Mouse (Mus musculus) limb, embryonic 14.5 days (tissue): ENCODE measurements around the gene Capza2. TPM values are rescaled to one million over a fixed set of nuclear protein-coding genes. Genes with fewer than 3 reads are reported as not detected.
A peak's percentile ranks its signal among the peaks of the same experiment; 100 is the strongest.

Source experiments
- ATAC-seq: fragments of 200-750 bp; cut with Nextera tagmentation; 2 replicates; pipeline ENCODE4 v1.8.0; 2017; ENCODE audit warnings: low read depth, moderate number of reproducible peaks, moderate TSS enrichment; ENCODE audit not compliant: low FRiP score
- DNase-seq: peaks from one replicate; pipeline ENCODE4 v3.0.0-alpha.2; 2015; ENCODE audit warnings: low spot score
- H3K27ac ChIP-seq: fragments of 300-500 bp; sonication (generic); replicated peaks from 2 replicates; pipeline ENCODE4 v1.5.1; 2014; ENCODE audit warnings: low read depth, mild to moderate bottlenecking, low read length, moderate library complexity, mixed read lengths
- H3K27me3 ChIP-seq: fragments of 300-500 bp; sonication (generic); 2 replicates; pipeline ENCODE4 v1.6.1; 2014; ENCODE audit warnings: low read length, mixed read lengths; ENCODE audit not compliant: control insufficient read depth, insufficient read depth
- H3K36me3 ChIP-seq: fragments of 300-500 bp; sonication (generic); 2 replicates; pipeline ENCODE4 v1.6.1; 2014; ENCODE audit warnings: mild to moderate bottlenecking, low read length, moderate library complexity, mixed read lengths; ENCODE audit not compliant: control insufficient read depth, insufficient read depth
- H3K4me1 ChIP-seq: fragments of 300-500 bp; sonication (generic); 2 replicates; pipeline ENCODE4 v1.6.1; 2014; ENCODE audit warnings: antibody characterized with exemption, low read length, mixed read lengths; ENCODE audit not compliant: control insufficient read depth, insufficient read depth
- H3K4me2 ChIP-seq: fragments of 300-500 bp; sonication (generic); replicated peaks from 2 replicates; pipeline ENCODE4 v1.6.1; 2014; ENCODE audit warnings: low read depth, mild to moderate bottlenecking, low read length, moderate library complexity; ENCODE audit not compliant: severe bottlenecking
- H3K4me3 ChIP-seq: fragments of 300-500 bp; sonication (generic); replicated peaks from 2 replicates; pipeline ENCODE4 v1.5.1; 2014; ENCODE audit warnings: low read length
- H3K9ac ChIP-seq: fragments of 300-500 bp; sonication (generic); 2 replicates; pipeline ENCODE4 v1.6.1; 2014; ENCODE audit warnings: mild to moderate bottlenecking, low read depth, low read length, moderate library complexity; ENCODE audit not compliant: severe bottlenecking
- H3K9me3 ChIP-seq: fragments of 300-500 bp; sonication (generic); 2 replicates; pipeline ENCODE4 v1.6.1; 2016; ENCODE audit warnings: low read length; ENCODE audit not compliant: control insufficient read depth
- POLR2A ChIP-seq: fragments of 200-500 bp; IDR thresholded peaks from 2 replicates; pipeline ENCODE4 v1.8.0; 2012; ENCODE audit warnings: inconsistent platforms, mild to moderate bottlenecking, moderate library complexity, borderline replicate concordance; ENCODE audit not compliant: insufficient read depth, insufficient read length; ENCODE audit errors: extremely low read depth
- WGBS: fragments of 180-500 bp; shearing (Covaris S2); extraction: QIAGEN DNeasy Blood & Tissue Kit; methylation state at CpG from one replicate; pipeline ENCODE4 v1.1.7; 2014; 5-methylcytosine and 5-hydroxymethylcytosine counted together
- polyA plus RNA-seq, 2 experiments: library from polyadenylated mRNA; depleted of rRNA in 1 of 2; stranded (reverse) in 1 of 2; unstranded in 1 of 2; fragments of >200 nt; fragmentation: Nextera tagmentation in 1 of 2; extraction: Ambion mirVana in 1 of 2; gene quantifications; 2 replicates each; pipeline versions ENCODE4 v1.2.1 to v1.2.3; 2012 to 2014

Gene Capza2
- polyA plus RNA-seq, 2 experiments = 82.0 to 211 TPM

DNA sequence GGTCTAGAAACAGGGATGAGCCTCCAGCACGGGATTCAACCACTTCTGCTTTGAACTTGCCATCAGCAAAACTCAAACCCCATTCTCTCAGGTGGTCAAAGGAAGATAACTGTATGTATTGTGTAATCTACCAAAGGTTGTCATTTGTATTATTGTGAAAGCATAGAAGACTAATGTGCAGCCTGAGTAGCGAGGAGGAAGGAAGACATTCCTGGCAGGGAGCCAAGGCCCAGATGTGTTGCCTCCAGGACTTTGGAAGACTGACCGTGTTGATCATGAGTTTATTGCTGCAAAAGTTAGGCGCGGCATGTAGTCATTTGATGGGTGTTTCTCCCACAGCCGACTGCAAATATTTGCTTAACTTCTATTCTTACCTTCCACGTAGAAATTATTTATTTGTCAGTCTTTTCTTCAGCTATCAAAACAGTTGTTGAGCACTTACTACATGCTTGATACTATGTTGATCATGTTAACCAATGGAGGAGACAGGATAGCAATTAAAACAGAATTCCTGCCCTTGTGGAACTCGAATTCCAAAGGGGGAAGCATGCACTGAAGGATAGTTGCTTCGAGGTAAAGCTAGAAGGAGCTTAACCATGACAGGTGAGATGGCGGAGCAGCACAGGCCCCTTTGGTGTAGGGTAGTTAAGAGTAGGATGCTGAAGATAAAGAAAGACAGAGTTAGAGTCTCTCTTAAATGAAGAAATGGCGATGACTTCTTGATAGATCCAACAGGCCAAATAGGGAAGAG, 40.1 kb upstream of the Capza2 start:
- peak; percentile 15 for DNase-seq
- no peaks in the 10 kb centered on the region for H3K4me1 ChIP-seq
- no peak for TF ChIP-seq POLR2A
- H3K4me3 ChIP-seq = no peak overlapping the region
- no peak for ATAC-seq
- 69% methylated on average over 11 of the region's 11 CpGs for WGBS
- H3K4me2 ChIP-seq = no peak overlapping the region
- H3K9ac ChIP-seq = no peak overlapping the region
- 0 out of 2 replicates have a peak, but pooled peaks cover 6% of the 10 kb centered on the region for H3K9me3 ChIP-seq
- H3K27ac ChIP-seq = no peak overlapping the region
- H3K27me3 ChIP-seq = no peaks in the 10 kb centered on the region
- no peaks in the 10 kb centered on the region for H3K36me3 ChIP-seq

- Histone ChIP-seq H3K9me3 (no peaks in the 10 kb centered on the region), H3K27me3 (no peaks in the 10 kb centered on the region), H3K4me3 (no peak overlapping the region), H3K36me3 (no peaks in the 10 kb centered on the region), H3K4me2 (no peak overlapping the region), H3K9ac (no peak overlapping the region), H3K4me1 (no peaks in the 10 kb centered on the region), H3K27ac (no peak overlapping the region)
- TF ChIP-seq POLR2A = no peak
- no peak for ATAC-seq
- 90% methylated on average over 5 of the region's 5 CpGs for WGBS
- no peak for DNase-seq
These were observed 36.7 kb upstream of the Capza2 start for GRCm38 (mm10) chr6:17599373-17599772.

DNA sequence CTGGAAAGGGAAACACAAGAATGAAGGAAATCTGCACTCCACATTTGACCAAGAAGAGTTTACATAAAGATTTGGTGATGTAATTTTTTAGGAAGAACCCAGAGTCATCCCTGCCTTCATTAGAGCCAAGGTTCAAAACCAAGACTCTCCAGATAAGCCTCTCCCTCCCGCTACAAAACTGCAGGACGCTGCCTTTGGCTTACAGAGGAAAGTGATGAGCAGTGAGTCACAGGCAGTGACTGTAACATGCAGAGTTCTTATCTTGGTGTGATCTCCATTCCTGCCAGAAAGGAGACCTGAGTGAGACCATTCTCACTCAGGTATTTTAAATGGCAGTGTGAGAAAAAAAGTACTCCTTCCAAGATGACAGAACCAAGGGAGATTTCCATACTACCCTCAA, 34.5 kb upstream of the Capza2 start:
- no peak overlapping the region for H3K9ac ChIP-seq
- no peaks in the 10 kb centered on the region for H3K4me1 ChIP-seq
- no peak overlapping the region for H3K27ac ChIP-seq
- H3K4me2 ChIP-seq = no peak overlapping the region
- 80% methylated on average over 2 of the region's 2 CpGs for WGBS
- no peaks in the 10 kb centered on the region for H3K36me3 ChIP-seq
- ATAC-seq (no peak), DNase-seq (no peak)
- no peaks in the 10 kb centered on the region for H3K9me3 ChIP-seq
- H3K27me3 ChIP-seq = no peaks in the 10 kb centered on the region
- TF ChIP-seq POLR2A = no peak
- H3K4me3 ChIP-seq = no peak overlapping the region

DNA sequence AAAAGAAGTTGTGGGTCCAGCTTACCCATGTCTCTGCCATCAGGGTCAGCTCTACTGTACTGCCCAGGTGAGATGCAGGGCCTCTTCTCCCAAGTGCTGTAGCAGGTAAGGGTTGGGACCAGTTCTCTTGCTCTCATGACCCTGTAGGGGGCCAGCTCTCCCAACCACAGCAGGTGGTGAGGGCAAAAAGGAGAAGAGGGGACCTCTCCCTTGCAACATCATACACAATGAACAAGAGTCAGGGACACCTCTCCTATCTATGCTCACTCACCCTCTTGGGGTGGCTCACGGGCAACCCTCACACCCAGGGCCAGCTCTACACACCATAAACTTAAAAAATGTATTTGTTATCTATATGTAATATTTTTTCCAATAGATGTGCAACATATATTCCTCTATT, 29.1 kb upstream of the Capza2 start:
- no peaks in the 10 kb centered on the region for H3K36me3 ChIP-seq
- H3K4me3 ChIP-seq = no peak overlapping the region
- 90% methylated on average over 1 of the region's 1 CpGs for WGBS
- H3K9ac ChIP-seq = no peak overlapping the region
- no peaks in the 10 kb centered on the region for H3K4me1 ChIP-seq
- no peak overlapping the region for H3K27ac ChIP-seq
- no peak overlapping the region for H3K4me2 ChIP-seq
- no peaks in the 10 kb centered on the region for H3K27me3 ChIP-seq
- TF ChIP-seq POLR2A = no peak
- no peak for ATAC-seq
- no peak for DNase-seq
- no peaks in the 10 kb centered on the region for H3K9me3 ChIP-seq

DNA sequence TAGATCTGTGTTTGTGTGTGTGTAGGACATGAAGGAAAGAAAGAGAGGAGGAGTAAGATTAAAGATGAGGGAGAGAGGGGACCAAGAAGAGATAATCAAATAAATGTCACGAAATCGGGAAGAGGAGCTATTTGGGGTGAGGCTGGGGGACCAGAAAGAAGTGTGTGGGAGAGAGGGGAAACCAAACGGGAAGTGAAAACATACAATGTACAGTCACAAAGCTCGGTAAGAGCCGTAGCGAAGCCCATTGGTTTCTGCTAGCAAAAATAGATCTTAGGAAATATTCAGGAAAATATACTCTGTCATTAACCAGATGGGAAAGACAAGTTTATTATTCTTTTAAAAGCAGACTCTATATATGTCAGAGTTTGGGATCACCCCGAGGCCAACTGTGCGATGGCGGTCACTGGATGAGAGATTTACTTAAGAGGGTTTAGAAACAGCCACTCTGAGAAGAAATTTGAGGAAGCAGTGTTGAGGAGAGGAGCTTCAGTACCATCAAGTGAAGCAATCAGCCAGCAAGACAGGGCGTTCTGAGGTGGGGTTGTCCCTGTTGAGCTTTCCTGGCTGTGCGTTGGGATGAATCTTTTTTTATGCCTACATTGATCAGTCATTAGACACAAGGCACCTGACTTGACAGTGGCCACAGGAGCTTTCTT, 24.6 kb upstream of the Capza2 start:
- no peaks in the 10 kb centered on the region for H3K9me3 ChIP-seq
- H3K9ac ChIP-seq = no peak overlapping the region
- H3K4me3 ChIP-seq = no peak overlapping the region
- no peak overlapping the region for H3K27ac ChIP-seq
- no peaks in the 10 kb centered on the region for H3K27me3 ChIP-seq
- DNase-seq = no peak
- no peaks in the 10 kb centered on the region for H3K36me3 ChIP-seq
- WGBS = 86% methylated on average over 11 of the region's 11 CpGs
- H3K4me2 ChIP-seq = no peak overlapping the region
- H3K4me1 ChIP-seq = 0 out of 2 replicates have a peak, but pooled peaks cover under 1% of the 10 kb centered on the region
- no peak for ATAC-seq
- no peak for TF ChIP-seq POLR2A
